Mouse (Mus musculus) spleen, adult 12 weeks (tissue): ENCODE measurements around the gene Ift52.

Source experiments
- DNase-seq: peaks from one replicate; pipeline ENCODE4 v3.0.0; 2022; ENCODE audit warnings: low spot score

The Ift52 gene

DNA sequence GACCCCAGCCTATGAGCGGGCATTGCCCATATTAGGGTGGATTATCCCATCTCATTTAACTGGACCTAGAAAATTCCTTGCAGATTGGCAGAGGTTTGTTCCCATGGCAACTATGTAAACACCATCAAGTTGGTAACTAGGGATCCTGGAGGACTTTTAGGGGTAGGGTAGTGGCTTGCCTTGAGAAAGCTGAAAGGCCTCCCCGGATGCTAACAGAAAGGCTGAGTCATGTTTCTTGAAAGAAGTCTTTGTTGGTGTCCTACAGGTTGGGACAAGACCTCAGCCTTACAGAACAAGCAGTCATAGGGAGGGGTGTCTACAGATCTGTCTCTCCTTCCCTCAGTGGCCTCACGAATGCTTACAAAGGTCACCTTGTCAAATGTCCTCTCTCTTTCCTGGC lies 58.1 kb downstream of the Ift52 start:
- DNase-seq: no peak

DNA sequence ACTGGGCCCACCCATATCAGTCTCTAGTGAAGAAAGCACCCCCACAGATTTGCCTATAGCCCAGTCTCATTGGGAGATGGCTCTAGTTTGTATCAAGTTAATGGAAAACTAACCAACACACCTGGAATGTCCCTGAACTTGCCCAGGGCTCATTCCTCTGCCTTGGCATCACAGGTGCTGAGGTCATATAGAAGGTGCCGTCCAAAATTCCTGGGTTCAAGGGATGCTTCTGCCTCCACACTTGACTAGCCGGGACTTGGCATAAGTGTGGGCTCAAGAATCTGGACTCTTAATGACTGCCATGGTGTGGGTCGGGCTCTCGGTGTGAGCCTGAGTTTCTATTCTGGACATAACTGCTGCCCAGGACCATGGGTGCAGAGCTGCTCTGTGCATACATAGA lies 61.9 kb downstream of the Ift52 start:
- no peak for DNase-seq

DNA sequence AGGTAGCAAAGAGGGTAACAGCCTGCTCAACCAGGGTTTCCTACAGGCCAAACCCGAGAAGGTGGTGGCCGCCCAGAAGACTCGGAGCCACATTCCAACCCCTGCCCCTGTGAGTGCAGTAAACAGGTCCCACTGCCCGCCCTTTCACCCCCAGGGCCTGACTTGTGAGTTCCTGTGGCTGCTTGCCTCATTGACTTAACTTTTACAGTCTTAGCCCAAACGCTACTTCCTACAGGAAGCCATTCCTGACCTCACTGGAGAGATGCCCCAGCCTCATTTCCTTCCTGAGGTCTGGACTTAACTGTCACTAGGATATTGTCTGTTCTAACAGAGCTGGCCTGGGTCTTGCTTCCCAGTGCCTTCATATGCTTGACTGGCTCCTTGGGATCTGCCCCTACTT lies 65.4 kb downstream of the Ift52 start:
- DNase-seq: no peak

DNA sequence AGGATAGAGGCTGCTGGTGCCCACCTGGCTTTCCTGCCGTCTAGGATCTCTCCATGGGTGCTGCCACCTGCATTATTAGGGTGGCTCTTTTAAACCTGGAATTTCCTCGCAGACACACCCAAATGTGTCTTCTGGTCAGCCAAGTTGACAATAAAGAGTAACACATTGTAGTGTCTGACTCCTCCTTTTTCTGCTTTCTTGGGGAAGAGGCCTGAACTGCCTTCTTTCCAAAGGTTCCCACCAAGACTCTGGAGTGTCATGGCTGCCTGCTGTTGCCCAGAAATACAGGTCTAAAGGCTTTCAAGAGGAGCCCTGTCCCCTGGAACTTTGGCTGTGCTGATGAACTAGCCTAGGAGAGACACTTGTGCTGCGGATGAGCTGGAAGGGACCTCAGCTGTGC lies 67.4 kb downstream of the Ift52 start:
- DNase-seq: no peak

DNA sequence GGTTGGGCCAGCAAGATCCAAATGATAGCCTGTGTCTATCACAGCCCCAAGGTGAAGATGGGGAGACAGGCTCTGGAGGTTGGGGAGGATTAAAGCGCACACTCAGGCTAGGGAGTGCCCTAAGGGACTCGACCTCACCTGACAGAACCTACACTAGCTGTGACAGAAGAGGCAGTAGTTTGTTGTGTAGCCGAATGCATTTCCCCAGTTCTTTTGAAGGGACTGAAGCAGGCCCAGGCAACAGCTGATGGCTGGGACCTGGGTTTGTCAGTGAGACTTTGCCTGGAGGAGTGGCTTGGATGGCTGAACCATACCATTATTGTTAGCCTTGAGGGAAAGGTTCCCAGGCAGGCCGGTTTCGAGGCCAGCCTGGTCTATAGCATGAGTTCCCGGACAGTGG lies 67.9 kb downstream of the Ift52 start:
- DNase-seq: no peak

DNA sequence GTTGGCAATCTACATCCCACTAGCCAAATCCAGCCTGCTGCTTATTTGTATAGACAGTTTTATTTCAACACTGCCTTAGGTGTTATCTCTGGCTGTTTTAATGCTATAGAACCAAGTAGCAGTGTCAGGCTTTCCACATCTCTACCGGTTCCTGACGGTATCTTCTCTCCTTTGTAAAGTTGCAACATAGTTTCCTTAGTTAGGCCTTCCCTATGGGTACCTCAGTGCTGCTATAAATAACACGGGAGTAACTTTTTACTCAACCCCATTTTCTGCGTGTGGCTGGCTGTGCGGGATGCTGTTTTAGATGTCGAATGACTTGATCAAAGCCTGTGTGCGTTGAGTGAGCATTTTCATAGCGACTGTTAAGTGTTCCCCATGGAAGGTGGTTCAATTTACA lies 69.4 kb downstream of the Ift52 start:
- DNase-seq: no peak

DNA sequence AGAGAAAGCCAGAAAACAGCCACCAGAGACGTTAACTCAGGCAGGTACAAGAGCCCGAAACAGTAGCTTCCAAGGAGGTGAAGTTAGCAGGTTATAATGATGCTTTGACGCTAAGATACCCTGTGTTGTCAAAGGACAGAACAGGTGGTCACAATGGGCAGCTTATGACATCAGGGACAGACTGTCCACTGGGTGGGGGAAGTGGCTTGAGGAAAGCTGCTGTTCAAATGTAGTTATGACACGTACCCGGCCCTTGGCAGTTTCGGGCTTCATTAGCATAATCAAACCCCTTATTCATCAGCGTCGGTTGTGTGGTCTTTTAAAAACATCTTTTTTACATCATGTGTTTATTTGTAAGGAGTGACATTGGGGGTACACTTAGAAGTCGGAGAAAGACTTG lies 70.6 kb downstream of the Ift52 start, which contains the start of gene Gtsf1l:
TSS of gene Gtsf1l (minus strand) at position 128 of the 400 bp plus-strand sequence.
- no peak for DNase-seq

DNA sequence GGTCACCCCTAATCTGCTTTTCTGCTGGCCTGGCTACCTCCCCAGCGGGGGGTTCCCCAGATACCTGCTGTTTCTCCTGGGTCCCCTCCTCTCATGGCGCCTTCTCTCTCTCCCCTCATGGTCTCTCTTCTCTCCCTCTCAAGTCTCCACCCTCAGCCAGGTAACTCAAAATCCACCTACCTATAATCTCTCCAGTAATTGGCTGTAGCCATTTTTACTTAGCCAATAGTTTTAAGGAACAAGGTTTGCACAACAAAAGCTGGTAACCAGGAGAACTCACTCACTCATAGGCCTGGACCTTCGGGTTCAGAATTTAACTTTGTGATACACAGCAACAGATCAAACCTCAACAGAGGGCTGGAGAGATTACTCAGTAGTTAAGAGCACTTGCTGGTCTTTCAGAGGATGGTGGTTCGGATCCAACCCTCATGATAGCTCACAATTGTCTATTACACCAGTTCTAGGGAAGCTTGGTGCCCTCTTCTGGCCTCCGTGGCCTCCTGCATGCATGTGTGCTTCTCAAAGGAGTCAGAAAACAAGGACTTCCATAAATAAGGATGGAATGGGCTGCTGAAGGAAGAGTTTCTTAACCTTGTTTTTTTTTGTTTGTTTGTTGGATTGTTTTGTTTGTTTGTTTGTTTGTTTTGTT lies 72.4 kb downstream of the Ift52 start:
- no peak for DNase-seq

DNA sequence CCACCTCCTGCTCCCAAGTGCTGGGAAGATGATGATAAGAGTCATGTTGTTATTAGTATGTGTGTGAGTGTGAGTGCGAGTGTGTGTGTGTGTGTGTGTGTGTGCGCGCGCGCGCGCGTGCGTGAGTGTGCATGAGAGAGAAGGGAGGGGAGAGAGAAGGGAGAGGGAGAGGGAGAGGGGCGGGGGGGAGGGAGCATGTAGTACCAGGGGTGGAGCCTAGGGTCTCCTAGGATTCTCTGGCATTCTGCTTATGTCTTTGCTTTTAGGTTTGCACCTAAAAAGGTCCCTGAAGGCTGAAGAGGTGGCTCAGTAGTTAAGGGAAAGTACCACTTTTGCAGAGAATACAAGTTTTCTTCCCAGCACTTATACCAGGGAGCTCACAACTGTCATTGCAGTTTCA lies 77.8 kb downstream of the Ift52 start:
- no peak for DNase-seq
